In genomic region chr13:102906004-102906660, GRCm38 (mm10) we compare ENCODE assay signal across 7 mouse cellular contexts.
DNase-seq lines count a peak whose midpoint lies in the region; ATAC-seq lines count a peak whose summit lies in the region.

No protein-coding gene starts in this region.

- peak overlapping the region; percentile 64 for H3K4me2 ChIP-seq in intestine, embryonic 16.5 days (ENCODE audit: low read depth, low read length)

- peak; percentile 78 for DNase-seq in adrenal gland, adult 8-10 months
- peak; percentile 91 for DNase-seq in embryo, embryonic 9.5 days (ENCODE audit: extremely low spot score)
- DNase-seq in gastrocnemius, postnatal 4 days (ENCODE audit: low spot score in 2 of 2), result peak; percentile 19 to 42
- DNase-seq in left cerebral cortex, postnatal 25 days (ENCODE audit: low spot score in 2 of 2), result peak; percentile 79 to 93
- peak; percentile 86 for DNase-seq in midbrain, embryonic 10.5 days (ENCODE audit: low spot score)
- peak; percentile 62 for DNase-seq in right cerebral cortex, postnatal 4 days

- H3K9me3 ChIP-seq in intestine, embryonic 16.5 days (ENCODE audit: control insufficient read depth, low read length), result no peaks in the 10 kb centered on the region
- no peaks in the 10 kb centered on the region for H3K9me3 ChIP-seq in midbrain, embryonic 10.5 days (replicated peaks)

- intact Hi-C loops in left cerebral cortex, postnatal 25 days (cut with DNase I), result loop anchor here (5.0 kb wide), 1 partner anchor 94 kb away; no protein-coding TSS in a partner anchor

- no peaks in the 10 kb centered on the region for H3K27me3 ChIP-seq in intestine, embryonic 16.5 days (replicated peaks; ENCODE audit: control insufficient read depth, insufficient read depth, low read length)
- no peaks in the 10 kb centered on the region for H3K27me3 ChIP-seq in midbrain, embryonic 10.5 days (ENCODE audit: low read depth, poor library complexity, severe bottlenecking)

- H3K27ac ChIP-seq in intestine, embryonic 16.5 days (ENCODE audit: low read length), result peak overlapping the region; percentile 89
- peak overlapping the region; percentile 89 for H3K27ac ChIP-seq in midbrain, embryonic 10.5 days (replicated peaks)

- peak overlapping the region; percentile 80 for H3K9ac ChIP-seq in intestine, embryonic 16.5 days (ENCODE audit: low read depth, low read length)

- under 1% methylated on average over 16 of the region's 16 CpGs for WGBS in intestine, embryonic 16.5 days
- under 1% methylated on average over 16 of the region's 16 CpGs for WGBS in midbrain, embryonic 10.5 days

- H3K4me1 ChIP-seq in intestine, embryonic 16.5 days (ENCODE audit: control insufficient read depth, insufficient read depth, low read length), result peaks cover 2% of the 10 kb centered on the region; the same call in 1 of the 2 replicates
- peaks cover 43% of the 10 kb centered on the region for H3K4me1 ChIP-seq in midbrain, embryonic 10.5 days

- H3K36me3 ChIP-seq in intestine, embryonic 16.5 days (ENCODE audit: control insufficient read depth, insufficient read depth, low read length), result no peaks in the 10 kb centered on the region
- H3K36me3 ChIP-seq in midbrain, embryonic 10.5 days, result no peaks in the 10 kb centered on the region

- peak overlapping the region; percentile 63 for H3K4me3 ChIP-seq in intestine, embryonic 16.5 days (ENCODE audit: low read length)
- peak overlapping the region; percentile 76 for H3K4me3 ChIP-seq in midbrain, embryonic 10.5 days

- peak; percentile 97 for ATAC-seq in intestine, embryonic 16.5 days

Comparison
In these comparisons a context has a peak if more than half of its experiments do, and no peak if none do; other contexts are left out.
1. Peak in every context shown above with its lines: DNase-seq, ATAC-seq, H3K4me3 ChIP-seq and H3K27ac ChIP-seq.
2. DNase-seq: peak in every context shown above with its lines; median percentile 91 in embryo, embryonic 9.5 days; 86 in left cerebral cortex, postnatal 25 days; 86 in midbrain, embryonic 10.5 days; 78 in adrenal gland, adult 8-10 months; 62 in right cerebral cortex, postnatal 4 days; 30 in gastrocnemius, postnatal 4 days.